Mouse (Mus musculus) adrenal gland, adult (tissue): ENCODE measurements around the gene Sh3glb2.

Experiments used
- DNase-seq, 2 experiments: peaks; one replicate each; pipeline ENCODE4 v3.0.0; 2022 to 2023; ENCODE audit warnings: low spot score in 1 of 2; ENCODE audit not compliant: inconsistent age in 2 of 2

The Sh3glb2 gene

GRCm38 (mm10) chr2:30342544-30342943 lies 16.6 kb downstream of the Sh3glb2 start:
- no peak for DNase-seq

- peak; percentile 22 to 69 for DNase-seq
Measured at GRCm38 (mm10) chr2:30342061-30342460, 17.1 kb downstream of the Sh3glb2 start.

DNA sequence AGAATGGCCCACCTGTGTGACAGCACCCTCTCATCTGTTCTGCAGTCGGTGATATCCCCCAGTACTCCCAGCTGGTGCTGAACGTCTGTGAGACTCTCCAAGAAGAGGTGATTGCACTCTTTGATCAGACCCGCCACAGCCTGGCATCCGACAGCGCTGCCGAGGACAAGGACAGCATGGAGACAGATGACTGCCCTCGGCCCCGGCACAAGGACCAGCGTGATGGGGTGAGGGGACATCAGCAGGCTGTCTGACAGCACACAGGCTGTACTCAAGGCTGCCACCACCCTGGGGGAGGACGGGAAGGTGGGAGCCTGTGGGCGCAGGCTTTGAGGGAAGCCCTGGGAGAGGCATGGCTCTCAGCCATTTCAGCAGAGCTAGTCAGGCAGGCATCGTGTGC lies 22.0 kb downstream of the Sh3glb2 start:
- DNase-seq = peak; percentile 81 to 93

- peak; percentile 33 to 64 for DNase-seq
Measured at GRCm38 (mm10) chr2:30336174-30336915, 22.8 kb downstream of the Sh3glb2 start.

DNA sequence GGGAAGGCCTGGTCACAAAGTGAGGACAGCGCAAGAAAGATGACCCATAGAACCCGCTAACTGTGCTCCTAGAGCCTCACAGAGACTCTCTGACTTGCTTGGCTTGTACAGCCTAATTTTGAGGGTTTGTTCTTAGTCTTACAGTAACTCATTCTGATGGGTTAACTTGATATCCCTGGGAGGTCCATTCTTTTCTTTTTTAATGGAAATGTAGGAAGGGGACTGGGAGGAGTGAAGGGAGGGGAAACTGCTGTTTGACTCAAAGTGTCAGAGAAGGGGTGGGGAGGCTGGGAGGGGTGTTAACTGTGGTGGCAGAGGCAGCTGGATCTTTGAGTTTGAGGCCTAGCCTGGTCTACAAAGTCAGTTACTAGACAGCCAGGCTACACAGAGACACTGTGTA lies 23.8 kb downstream of the Sh3glb2 start:
- DNase-seq = no peak

- DNase-seq = peak in 1 of 2 experiments; percentile 62
Measured at GRCm38 (mm10) chr2:30328791-30329190, 30.3 kb downstream of the Sh3glb2 start.

- peak; percentile 23 to 75 for DNase-seq
Measured at GRCm38 (mm10) chr2:30327276-30327675, 31.9 kb downstream of the Sh3glb2 start.

GRCm38 (mm10) chr2:30325296-30325695 lies 33.8 kb downstream of the Sh3glb2 start:
- DNase-seq = peak in 1 of 2 experiments; percentile 81

DNA sequence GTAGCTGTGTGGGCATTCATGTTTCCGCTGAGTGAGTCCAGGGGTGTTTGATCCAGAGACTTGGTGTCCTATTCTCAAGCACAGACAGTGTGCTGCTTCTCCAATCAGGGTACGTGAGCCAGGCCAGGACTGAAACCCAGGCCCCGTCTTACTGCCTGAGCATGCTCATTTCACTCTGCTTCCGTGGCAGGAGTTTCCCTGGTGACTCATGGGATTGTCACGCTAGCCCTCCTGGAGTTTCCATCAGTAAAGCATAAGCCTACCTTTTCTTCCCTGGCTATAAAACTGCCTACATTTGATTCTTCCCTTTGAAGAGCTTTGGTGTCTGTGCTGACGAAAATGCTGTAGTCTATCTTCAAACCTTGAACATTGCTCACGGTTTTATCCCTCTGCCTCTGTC lies 36.0 kb downstream of the Sh3glb2 start:
- peak; percentile 31 to 68 for DNase-seq

DNA sequence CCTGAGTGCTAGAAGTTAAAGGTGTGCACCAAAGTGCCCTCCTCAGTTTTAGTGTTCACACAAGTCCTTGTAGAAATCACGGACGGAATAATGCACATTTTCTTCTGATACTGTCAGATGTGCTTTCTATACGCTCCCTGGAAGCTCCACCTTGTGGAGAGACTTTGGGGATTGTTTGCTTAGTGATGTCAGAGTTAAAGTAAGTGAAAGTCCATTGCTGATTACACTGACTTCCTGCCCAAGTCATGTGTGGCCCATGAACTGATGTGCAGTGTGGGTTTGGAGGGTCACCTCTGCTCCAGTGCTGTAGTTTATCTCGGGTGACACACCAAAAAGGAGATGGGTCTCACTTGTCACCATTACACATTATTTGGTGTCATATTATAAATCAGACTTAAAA lies 39.9 kb downstream of the Sh3glb2 start:
- DNase-seq = no peak

GRCm38 (mm10) chr2:30316955-30317354 lies 42.2 kb downstream of the Sh3glb2 start:
- no peak for DNase-seq

- DNase-seq = no peak
Measured at GRCm38 (mm10) chr2:30316136-30316535, 43.0 kb downstream of the Sh3glb2 start.

DNA sequence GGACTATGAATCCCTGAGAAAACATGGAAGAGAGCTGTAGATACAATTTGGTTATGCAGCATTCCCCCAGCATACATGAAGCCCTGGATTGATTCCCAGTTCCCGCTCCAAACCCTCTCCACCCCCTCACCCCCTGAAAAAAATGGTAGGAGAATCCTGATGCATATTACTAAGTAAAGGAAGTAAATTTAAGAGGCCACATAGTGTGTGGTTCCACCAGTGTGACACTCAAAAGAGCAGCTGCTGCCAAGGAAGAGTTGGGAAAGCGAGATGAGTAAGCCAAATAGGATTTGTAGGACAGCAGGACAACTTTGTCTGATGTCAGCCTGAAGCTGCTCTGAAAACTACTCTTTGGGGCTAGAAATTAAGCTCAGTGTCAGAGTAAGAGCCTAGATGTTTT lies 47.7 kb downstream of the Sh3glb2 start:
- peak; percentile 32 to 77 for DNase-seq

- no peak for DNase-seq
Measured at GRCm38 (mm10) chr2:30309351-30309750, 49.8 kb downstream of the Sh3glb2 start.

GRCm38 (mm10) chr2:30306087-30306486 lies 53.0 kb downstream of the Sh3glb2 start:
- DNase-seq = no peak

- DNase-seq = peak in 1 of 2 experiments; percentile 41
Measured at GRCm38 (mm10) chr2:30299966-30300365, 59.2 kb downstream of the Sh3glb2 start.

DNA sequence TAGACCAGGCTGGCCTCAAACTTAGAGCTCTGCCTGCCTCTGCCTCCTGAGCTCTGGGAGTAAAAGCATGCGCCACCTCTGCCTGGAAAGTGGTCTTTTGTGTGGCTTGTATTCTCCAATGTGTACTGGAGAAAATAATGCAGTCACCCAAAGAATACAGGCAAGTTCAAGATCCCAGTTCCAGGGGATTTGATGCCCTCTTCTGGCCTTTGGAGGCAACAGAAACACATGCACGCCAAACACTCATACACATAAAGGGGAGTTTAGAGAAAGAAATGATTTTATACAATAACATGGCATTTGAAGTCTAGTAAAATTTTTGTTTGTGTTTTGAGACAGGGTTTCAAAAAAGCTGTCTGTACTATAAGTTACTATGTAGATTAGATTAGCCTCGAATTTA lies 59.6 kb downstream of the Sh3glb2 start:
- peak in 1 of 2 experiments; percentile 53 for DNase-seq
